Mouse (Mus musculus) forebrain, embryonic 15.5 days (tissue): ENCODE data around the gene Ccdc78. TPM values are rescaled to one million over a fixed set of nuclear protein-coding genes. Genes with fewer than 3 reads are reported as not detected.

ENCODE experiments used
- ATAC-seq: fragments of 200-750 bp; cut with Nextera tagmentation; replicated peaks from 2 replicates; pipeline ENCODE4 v1.8.0; 2017; ENCODE audit warnings: mild to moderate bottlenecking, moderate TSS enrichment, moderate library complexity
- H3K27ac ChIP-seq: fragments of 300-500 bp; sonication (generic); replicated peaks from 2 replicates; pipeline ENCODE4 v1.5.1; 2015; ENCODE audit warnings: mild to moderate bottlenecking, inconsistent platforms
- H3K27me3 ChIP-seq: fragments of 300-500 bp; sonication (generic); 2 replicates; pipeline ENCODE4 v1.6.1; 2015; ENCODE audit warnings: inconsistent platforms
- H3K36me3 ChIP-seq: fragments of 300-500 bp; sonication (generic); 2 replicates; pipeline ENCODE4 v1.6.1; 2015; ENCODE audit warnings: mild to moderate bottlenecking, inconsistent platforms
- H3K4me1 ChIP-seq: fragments of 300-500 bp; sonication (generic); 2 replicates; pipeline ENCODE4 v1.6.1; 2015; ENCODE audit warnings: inconsistent platforms
- H3K4me2 ChIP-seq: fragments of 300-500 bp; sonication (generic); replicated peaks from 2 replicates; pipeline ENCODE4 v1.6.1; 2015; ENCODE audit warnings: mild to moderate bottlenecking, inconsistent platforms
- H3K4me3 ChIP-seq: fragments of 300-500 bp; sonication (generic); 2 replicates; pipeline ENCODE4 v1.5.1; 2015; ENCODE audit warnings: mild to moderate bottlenecking, inconsistent platforms
- H3K9ac ChIP-seq: fragments of 300-500 bp; sonication (generic); replicated peaks from 2 replicates; pipeline ENCODE4 v1.6.1; 2015; ENCODE audit warnings: mild to moderate bottlenecking, inconsistent platforms
- H3K9me3 ChIP-seq: fragments of 300-500 bp; sonication (generic); 2 replicates; pipeline ENCODE4 v1.6.1; 2016; ENCODE audit warnings: inconsistent platforms
- WGBS: fragments of 180-500 bp; shearing (Covaris S2); methylation state at CpG from one replicate; pipeline ENCODE4 v1.1.7; 2015; ENCODE audit warnings: mixed read lengths; 5-methylcytosine and 5-hydroxymethylcytosine counted together
- polyA plus RNA-seq: library from polyadenylated mRNA; unstranded; fragments of >200 nt; fragmentation: Nextera tagmentation; extraction: Ambion mirVana; gene quantifications from 2 replicates; pipeline ENCODE4 v1.2.1, GENCODE M21; 2015

The Ccdc78 gene
- polyA plus RNA-seq, 1 experiment from 2014 or later = 0.17 TPM

DNA sequence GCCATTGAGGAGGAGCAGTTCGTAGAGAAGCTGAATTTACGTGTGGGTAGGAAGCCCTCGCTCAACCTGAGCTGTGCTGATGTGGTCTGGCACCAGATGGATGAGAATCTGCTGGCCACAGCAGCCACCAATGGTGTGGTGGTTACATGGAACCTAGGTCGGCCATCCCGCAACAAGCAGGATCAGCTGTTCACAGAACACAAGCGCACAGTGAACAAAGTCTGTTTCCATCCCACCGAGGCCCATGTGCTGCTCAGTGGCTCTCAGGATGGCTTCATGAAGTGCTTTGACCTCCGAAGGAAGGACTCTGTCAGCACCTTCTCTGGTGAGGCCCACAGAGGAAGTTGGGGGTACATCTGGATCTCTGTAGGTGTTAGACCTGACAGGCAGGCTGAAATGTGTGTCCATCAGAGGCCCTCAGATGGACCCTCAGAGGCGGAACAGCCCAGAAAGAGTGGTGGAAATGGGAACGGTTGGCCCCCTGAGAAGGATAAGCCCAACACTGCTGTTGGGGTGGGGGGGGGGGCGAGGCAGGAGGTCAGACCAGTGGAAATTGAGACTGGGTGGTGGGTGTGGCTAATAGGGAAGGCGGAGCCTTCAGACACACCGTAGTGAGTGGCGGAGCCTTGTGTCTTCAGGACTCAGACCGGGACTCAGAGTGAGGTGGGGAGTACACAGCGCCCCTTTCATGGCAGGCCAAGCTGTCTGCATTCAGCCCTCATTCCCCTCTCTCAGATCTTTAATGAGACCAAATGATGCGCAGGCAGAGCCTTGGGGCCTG is 38.2 kb downstream of the Ccdc78 start:
- 77% methylated on average over 17 of the region's 17 CpGs for WGBS
- peak overlapping the region; percentile 68 for H3K9ac ChIP-seq
- no peak for ATAC-seq

DNA sequence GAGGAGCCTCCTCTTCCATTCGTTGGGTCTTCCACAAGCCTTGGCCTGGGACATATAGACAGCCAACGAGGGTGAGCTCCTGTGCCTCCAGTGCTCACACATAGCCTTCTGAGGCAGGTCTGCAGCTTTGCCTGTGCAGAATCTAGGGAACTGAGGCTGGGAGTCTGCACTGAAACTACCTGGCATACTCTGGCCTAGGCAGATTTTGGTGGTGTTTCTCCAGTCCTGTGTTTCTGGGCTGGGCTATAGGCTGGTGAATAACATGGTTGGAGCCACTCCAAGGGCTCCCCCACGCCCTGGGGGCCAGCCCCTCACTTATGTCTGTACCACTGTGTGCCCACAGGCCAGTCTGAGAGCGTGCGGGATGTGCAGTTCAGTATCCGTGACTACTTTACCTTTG is 38.9 kb downstream of the Ccdc78 start:
- Histone ChIP-seq H3K27ac (no peak overlapping the region), H3K9ac (no peak overlapping the region), H3K9me3 (no peaks in the 10 kb centered on the region), H3K4me3 (no peak overlapping the region), H3K4me2 (peak overlapping the region; percentile 88; the same call in 1 of the 2 replicates), H3K36me3 (peaks cover 18% of the 10 kb centered on the region), H3K4me1 (peaks cover 59% of the 10 kb centered on the region), H3K27me3 (0 out of 2 replicates have a peak, but pooled peaks cover under 1% of the 10 kb centered on the region)
- ATAC-seq = no peak
- WGBS = 90% methylated on average over 6 of the region's 6 CpGs

More for the DNA sequence above, 38.2 kb downstream of the Ccdc78 start:
- Histone ChIP-seq H3K9me3 (no peaks in the 10 kb centered on the region), H3K4me1 (peaks cover 51% of the 10 kb centered on the region), H3K27ac (no peak overlapping the region), H3K4me3 (peak overlapping the region; percentile 68), H3K4me2 (peak overlapping the region; percentile 88), H3K27me3 (peaks cover 8% of the 10 kb centered on the region; the same call in 1 of the 2 replicates), H3K36me3 (peaks cover 17% of the 10 kb centered on the region)

DNA sequence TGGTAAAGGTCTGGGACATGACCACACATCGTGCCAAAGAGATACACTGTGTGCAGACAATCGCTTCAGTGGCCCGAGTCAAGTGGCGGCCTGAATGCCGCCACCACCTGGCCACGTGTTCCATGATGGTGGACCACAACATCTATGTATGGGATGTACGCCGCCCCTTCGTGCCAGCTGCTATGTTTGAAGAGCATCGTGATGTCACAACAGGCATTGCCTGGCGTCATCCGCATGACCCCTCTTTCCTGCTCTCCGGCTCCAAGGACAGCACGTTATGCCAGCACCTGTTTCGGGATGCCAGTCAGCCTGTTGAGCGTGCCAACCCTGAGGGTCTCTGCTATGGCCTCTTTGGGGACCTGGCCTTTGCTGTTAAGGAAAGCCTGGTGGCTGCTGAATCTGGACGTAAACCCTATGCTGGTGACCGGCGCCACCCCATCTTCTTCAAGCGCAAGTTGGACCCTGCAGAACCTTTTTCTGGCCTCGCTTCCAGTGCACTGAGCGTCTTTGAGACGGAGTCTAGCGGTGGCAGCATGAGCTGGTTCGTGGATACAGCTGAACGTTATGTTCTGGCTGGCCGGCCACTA is 39.7 kb downstream of the Ccdc78 start:
- peaks cover 66% of the 10 kb centered on the region for H3K4me1 ChIP-seq
- WGBS = 96% methylated on average over 27 of the region's 27 CpGs
- no peak for ATAC-seq
- H3K4me2 ChIP-seq = no peak overlapping the region
- H3K9me3 ChIP-seq = no peaks in the 10 kb centered on the region
- H3K27ac ChIP-seq = no peak overlapping the region
- H3K27me3 ChIP-seq = no peaks in the 10 kb centered on the region
- no peak overlapping the region for H3K4me3 ChIP-seq
- H3K9ac ChIP-seq = no peak overlapping the region
- peaks cover 25% of the 10 kb centered on the region for H3K36me3 ChIP-seq

DNA sequence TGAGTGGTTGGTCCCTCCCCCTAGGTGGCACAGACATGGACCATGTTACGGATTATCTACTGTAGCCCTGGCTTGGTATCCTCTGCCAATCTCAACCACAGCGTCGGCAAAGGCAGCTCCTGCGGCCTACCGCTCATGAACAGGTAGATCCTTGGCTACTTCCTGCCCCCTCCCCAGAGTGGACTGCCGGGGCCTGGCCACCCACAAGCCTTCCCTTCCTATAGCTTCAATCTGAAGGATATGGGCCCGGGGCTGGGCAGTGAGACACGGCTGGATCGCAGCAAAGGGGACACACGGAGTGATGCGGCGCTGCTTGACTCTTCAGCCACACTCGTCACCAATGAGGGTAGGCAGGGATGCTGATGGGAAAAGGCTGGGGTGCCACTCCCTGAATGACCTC is 40.6 kb downstream of the Ccdc78 start:
- Histone ChIP-seq H3K4me1 (peaks cover 76% of the 10 kb centered on the region), H3K27ac (no peak overlapping the region)
- no peak for ATAC-seq

DNA sequence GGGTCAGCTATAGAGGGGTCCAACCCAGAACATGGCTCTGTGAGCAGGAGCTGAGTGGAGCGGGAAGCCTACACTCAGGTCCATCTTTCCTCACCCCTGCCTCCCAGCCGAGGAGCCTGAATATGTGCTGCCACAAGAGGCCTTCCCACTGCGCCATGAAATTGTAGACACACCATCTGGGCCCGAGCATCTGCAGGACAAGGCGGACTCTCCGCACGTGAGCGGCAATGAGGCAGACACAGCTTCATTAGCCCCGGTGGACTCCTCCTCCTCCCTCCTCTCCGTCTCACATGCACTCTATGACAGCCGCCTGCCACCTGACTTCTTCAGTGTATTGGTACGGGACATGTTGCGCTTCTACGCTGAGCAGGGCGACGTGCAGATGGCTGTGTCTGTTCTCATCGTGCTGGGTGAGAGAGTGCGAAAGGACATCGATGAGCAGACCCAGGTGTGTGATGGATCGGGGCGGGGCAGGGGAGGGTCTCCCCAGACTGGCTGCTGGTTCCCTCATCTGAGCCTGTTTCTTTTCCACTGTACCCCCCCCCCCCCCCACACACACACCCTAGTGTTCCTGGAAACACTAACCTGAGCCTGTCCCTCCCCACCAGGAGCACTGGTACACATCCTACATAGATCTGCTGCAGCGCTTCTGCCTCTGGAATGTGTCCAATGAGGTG is 41.3 kb downstream of the Ccdc78 start:
- Histone ChIP-seq H3K27ac (no peak overlapping the region), H3K4me3 (no peak overlapping the region), H3K36me3 (peaks cover 32% of the 10 kb centered on the region), H3K9ac (no peak overlapping the region), H3K9me3 (no peaks in the 10 kb centered on the region), H3K4me1 (peaks cover 78% of the 10 kb centered on the region), H3K4me2 (peak overlapping the region; percentile 79; the same call in 1 of the 2 replicates), H3K27me3 (no peaks in the 10 kb centered on the region)
- WGBS = 94% methylated on average over 22 of the region's 22 CpGs
- no peak for ATAC-seq

More for the DNA sequence above, 40.6 kb downstream of the Ccdc78 start:
- Histone ChIP-seq H3K9ac (no peak overlapping the region), H3K4me2 (no peak overlapping the region), H3K9me3 (no peaks in the 10 kb centered on the region), H3K4me3 (no peak overlapping the region), H3K36me3 (peaks cover 32% of the 10 kb centered on the region), H3K27me3 (no peaks in the 10 kb centered on the region)
- WGBS = 94% methylated on average over 13 of the region's 13 CpGs

DNA sequence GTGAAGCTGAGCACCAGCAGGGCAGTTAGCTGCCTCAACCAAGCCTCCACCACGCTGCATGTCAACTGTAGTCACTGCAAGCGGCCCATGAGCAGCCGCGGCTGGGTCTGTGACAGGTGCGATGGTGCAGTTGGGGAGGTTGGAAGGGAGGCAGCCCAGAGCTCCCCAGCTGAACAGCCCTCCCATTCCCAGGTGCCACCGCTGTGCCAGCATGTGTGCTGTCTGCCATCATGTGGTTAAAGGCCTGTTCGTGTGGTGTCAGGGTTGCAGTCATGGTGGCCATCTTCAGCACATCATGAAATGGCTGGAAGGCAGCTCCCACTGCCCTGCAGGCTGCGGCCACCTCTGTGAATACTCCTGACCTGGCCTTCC is 41.8 kb downstream of the Ccdc78 start:
- Histone ChIP-seq H3K9ac (0 out of 2 replicates have a peak overlapping the region, but pooled peaks have one; percentile 75), H3K4me3 (peak overlapping the region; percentile 60), H3K4me1 (peaks cover 75% of the 10 kb centered on the region), H3K27ac (peak overlapping the region; percentile 93), H3K27me3 (no peaks in the 10 kb centered on the region), H3K4me2 (peak overlapping the region; percentile 79), H3K9me3 (no peaks in the 10 kb centered on the region), H3K36me3 (peaks cover 32% of the 10 kb centered on the region)
- peak; percentile 0; the same call in 1 of the 2 replicates for ATAC-seq
- 82% methylated on average over 8 of the region's 8 CpGs for WGBS

DNA sequence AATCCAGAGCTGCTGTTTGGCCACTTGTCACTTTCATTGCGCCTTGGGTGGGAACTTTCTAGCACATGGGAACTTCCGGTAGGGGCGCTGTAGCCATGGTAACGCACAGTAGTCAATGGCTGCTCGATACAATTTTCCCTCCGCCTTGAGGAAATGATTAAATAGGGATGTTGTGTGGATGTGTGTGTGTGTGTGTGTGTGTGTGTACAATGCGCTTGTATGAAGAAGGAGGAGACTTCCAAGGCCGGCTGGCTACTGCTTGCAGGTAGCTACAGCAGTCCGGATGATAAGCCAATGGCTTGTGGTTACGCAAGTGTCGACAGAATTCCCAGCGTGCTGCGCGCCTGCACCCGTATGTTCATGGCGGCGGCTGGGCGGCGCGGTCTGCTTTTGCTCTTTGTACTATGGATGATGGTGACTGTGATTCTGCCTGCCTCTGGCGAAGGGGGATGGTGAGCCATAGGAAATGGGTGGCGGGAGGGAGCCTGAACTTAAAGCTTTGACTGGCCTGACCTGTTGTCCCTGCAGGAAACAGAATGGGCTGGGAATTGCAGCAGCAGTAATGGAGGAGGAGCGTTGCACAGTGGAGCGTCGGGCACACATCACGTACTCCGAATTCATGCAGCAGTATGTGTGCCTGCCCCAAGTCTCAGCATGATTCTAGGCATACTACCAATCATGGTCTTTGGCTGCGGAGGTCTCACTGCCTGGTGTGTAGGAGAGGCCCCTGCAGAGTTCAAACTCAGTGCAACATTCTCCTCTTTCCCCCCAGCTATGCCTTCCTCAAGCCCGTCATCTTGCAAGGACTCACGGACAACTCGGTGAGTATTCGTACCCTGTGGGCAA is 42.6 kb downstream of the Ccdc78 start, which contains the start of gene Jmjd8:
TSS of gene Jmjd8 (plus strand) at position 156 of the 846 bp plus-strand sequence.
- 2% methylated on average over 32 of the region's 32 CpGs for WGBS
- H3K36me3 ChIP-seq = peaks cover 32% of the 10 kb centered on the region
- peak; percentile 62 for ATAC-seq
- H3K27me3 ChIP-seq = no peaks in the 10 kb centered on the region
- H3K4me3 ChIP-seq = peak within 1 kb of the TSS; percentile 60
- peaks cover 79% of the 10 kb centered on the region for H3K4me1 ChIP-seq
- no peaks in the 10 kb centered on the region for H3K9me3 ChIP-seq
- peak within 1 kb of the TSS; percentile 79 for H3K4me2 ChIP-seq
- H3K27ac ChIP-seq = peak within 1 kb of the TSS; percentile 93
- peak within 1 kb of the TSS; percentile 75 for H3K9ac ChIP-seq

DNA sequence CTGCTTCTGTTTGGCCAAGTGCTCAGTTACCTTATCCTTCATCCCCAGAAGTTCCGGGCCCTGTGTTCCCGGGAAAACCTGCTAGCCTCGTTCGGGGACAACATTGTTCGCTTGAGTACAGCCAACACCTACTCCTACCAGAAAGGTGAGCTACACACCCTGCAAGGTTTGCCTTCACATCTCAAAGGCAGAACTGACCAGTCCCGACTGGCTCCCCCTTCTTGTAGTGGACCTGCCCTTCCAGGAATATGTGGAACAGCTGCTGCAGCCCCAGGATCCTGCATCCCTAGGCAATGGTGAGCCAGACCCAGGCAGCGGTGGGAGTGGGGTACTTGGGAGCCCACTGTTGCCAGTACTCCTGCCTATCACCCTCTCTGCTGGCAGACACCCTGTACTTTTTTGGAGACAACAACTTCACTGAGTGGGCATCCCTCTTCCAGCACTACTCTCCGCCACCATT is 43.2 kb downstream of the Ccdc78 start:
- peaks cover 32% of the 10 kb centered on the region for H3K36me3 ChIP-seq

DNA sequence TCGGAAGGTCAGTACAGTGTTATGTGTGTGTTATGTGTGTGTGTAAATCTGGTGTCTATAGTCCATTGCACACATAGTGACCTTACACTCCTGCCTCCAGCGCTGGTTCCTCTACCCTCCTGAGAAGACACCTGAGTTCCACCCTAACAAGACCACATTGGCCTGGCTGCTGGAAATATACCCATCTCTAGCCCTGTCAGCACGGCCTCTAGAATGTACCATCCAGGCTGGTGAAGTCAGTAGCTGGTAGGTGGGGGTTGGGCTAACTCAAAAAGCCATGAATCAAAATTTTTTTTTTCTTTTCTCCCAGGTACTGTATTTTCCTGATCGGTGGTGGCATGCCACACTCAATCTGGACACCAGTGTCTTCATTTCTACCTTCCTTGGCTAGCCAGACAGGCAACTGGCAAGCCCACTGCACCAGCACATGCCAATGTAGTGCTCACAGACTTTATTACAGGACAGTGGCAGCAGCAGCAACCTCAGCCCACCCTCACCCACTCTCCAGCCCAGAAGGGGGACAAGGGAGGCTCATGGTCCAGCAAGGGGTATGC is 43.9 kb downstream of the Ccdc78 start:
- no peak for ATAC-seq
- peaks cover 79% of the 10 kb centered on the region for H3K4me1 ChIP-seq
- WGBS = 83% methylated on average over 4 of the region's 4 CpGs
- H3K9ac ChIP-seq = no peak overlapping the region
- no peaks in the 10 kb centered on the region for H3K27me3 ChIP-seq
- H3K27ac ChIP-seq = no peak overlapping the region
- H3K4me3 ChIP-seq = peak overlapping the region; percentile 60
- H3K36me3 ChIP-seq = peaks cover 32% of the 10 kb centered on the region
- peak overlapping the region; percentile 79 for H3K4me2 ChIP-seq
- H3K9me3 ChIP-seq = no peaks in the 10 kb centered on the region

More for the DNA sequence above, 43.2 kb downstream of the Ccdc78 start:
- H3K4me1 ChIP-seq = peaks cover 79% of the 10 kb centered on the region
- H3K9ac ChIP-seq = peak overlapping the region; percentile 75
- H3K27me3 ChIP-seq = no peaks in the 10 kb centered on the region
- H3K27ac ChIP-seq = peak overlapping the region; percentile 93
- H3K4me2 ChIP-seq = peak overlapping the region; percentile 79
- no peak for ATAC-seq
- WGBS = 47% methylated on average over 8 of the region's 8 CpGs
- no peaks in the 10 kb centered on the region for H3K9me3 ChIP-seq
- peak overlapping the region; percentile 60 for H3K4me3 ChIP-seq

DNA sequence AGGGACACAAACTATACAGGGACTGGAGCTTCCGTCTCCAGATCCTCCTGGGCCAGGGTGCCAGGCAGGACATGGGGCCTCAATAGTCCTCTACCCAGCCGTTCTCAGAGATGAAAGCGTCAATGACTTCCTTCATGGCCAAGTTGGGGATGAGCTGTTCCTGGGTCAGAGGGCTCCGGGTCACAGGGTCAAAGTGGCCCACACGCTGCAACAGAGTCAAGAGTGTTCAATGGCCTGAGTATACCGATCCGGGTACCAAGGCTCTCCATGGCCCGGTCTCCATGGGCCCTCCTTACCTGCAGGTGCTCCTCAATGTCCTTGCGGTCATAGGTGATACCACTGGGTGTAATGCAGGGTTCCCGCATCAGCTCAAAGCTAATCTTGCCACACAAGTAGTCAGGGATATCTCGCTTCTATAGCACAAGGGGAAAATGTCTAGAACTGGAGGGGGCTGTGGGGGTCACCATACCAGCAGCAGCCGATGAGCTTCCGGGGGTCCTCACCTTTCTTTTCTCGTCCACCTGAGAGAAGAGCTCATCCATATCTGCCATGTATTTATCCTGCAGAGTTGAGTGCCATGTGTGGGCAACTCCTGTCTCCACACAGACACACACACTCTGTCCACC is 44.5 kb downstream of the Ccdc78 start:
- Histone ChIP-seq H3K36me3 (peaks cover 32% of the 10 kb centered on the region), H3K4me1 (peaks cover 81% of the 10 kb centered on the region), H3K9ac (0 out of 2 replicates have a peak overlapping the region, but pooled peaks have one; percentile 68), H3K4me3 (peak overlapping the region; percentile 55), H3K27ac (no peak overlapping the region), H3K9me3 (no peaks in the 10 kb centered on the region), H3K27me3 (no peaks in the 10 kb centered on the region), H3K4me2 (peak overlapping the region; percentile 87)
- ATAC-seq = no peak
- 85% methylated on average over 14 of the region's 14 CpGs for WGBS
